Mouse (Mus musculus): ENCODE data around the gene Clrn2.

DNA sequence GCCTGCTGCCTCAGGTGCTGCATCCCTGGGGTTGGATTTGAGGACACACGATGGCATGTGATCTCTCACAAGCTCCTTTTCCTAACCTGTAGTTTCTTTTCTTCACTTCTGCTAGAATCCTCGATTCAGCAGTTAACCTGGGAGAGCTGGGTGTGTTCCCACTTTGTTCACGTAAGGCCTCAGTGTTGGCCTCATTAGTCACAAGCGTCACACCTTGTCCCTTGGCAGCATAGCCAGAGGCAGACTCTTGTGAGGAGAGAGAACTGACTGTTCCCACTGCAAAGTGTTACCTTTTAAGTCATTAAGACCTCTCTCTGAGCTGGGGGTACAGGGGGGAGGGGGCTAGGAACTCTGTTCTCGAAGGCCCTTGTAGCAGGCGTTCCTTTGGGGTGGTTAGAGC is 59.4 kb downstream of the Clrn2 start:
- TF ChIP-seq TCF12 (IDR thresholded peaks at IDR 0.05; ENCODE audit: insufficient read depth, poor library complexity, severe bottlenecking): no peak
- TF ChIP-seq MYOG (IDR thresholded peaks at IDR 0.05; ENCODE audit: control insufficient read depth in 1 of 3, insufficient read depth in 1 of 3, insufficient read length in 2 of 3, low read depth in 2 of 3): no peak
- TF ChIP-seq POLR2A (IDR thresholded peaks at IDR 0.05; ENCODE audit: insufficient read length, low read depth): no peak
- TF ChIP-seq USF1 (IDR thresholded peaks at IDR 0.05; ENCODE audit: low read depth): no peak

All from myocyte (in vitro differentiated cells).